Mouse (Mus musculus) spleen, adult 10 weeks (tissue): ENCODE data around the gene Scel. TPM values are rescaled to one million over a fixed set of nuclear protein-coding genes. Genes with fewer than 3 reads are reported as not detected.

Experiments used
- polyA plus RNA-seq: library from polyadenylated mRNA; stranded (reverse); fragments of 350-450 nt; fragmentation: Illumina TruSeq; extraction: RNeasy Lipid Tissue Mini Kit (QIAGEN cat#74804); gene quantifications from one replicate; pipeline ENCODE4 v1.2.3, GENCODE M21; 2015; ENCODE audit warnings: low replicate concordance; ENCODE audit not compliant: insufficient read depth

Scel gene
- 1.6 TPM for polyA plus RNA-seq

DNA sequence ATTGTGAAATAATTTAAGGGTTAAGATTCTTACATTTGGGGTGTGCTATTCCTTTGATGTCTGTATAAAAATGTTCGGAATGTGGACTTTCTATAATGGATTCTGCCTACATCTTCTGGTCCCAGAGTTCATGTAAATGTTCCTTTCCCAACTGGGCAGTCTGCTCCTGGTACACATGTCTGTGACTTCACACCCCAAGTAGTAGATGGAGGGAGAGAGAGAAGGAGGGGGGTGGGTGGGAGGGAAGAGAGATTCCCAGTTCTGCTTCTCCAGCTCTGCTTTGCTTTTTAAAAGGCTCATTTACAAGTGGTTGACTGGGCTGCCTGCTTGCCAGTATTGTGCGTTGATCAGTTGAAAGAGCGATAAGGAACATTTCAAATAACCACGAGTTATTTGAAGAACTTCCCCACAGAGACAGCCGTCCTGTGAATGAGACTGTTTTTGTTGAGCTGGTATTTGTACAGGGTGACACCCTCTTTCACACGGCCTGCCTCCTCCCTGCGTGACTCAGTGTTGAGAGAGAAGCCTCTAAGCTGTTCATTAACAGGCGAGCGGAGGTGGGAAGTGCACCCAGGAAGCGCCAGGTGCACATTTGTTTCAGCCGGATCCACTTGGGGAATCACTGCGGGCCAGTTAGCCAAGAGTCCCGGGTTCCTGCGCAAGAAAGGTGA, at the start of gene Scel:
Scel (plus strand) TSS at position 541 of the 671 bp plus-strand sequence.

GRCm38 (mm10) chr14:103649896-103650334, 136.8 kb downstream of the Scel start, which contains the start of gene Slain1:
Gene Slain1, plus strand, starts transcription at chr14:103650228.

Other genes starting within 250 kb of the Scel start
- 198 TPM for gene Mycbp2, start 166.5 kb upstream of the Scel start, polyA plus RNA-seq
- 22.7 TPM for gene Slain1, start 136.9 kb downstream of the Scel start, polyA plus RNA-seq